Mouse (Mus musculus): ENCODE measurements at regions not wholly inside any gene's neighbourhood (a gene's known extent, or its start where the extent isn't known, plus 50 kb on each side); places are given as distances from the start of the nearest gene placed in this dataset.
"Not testable (repeated sequence)": the region's sequence is repeated elsewhere in the genome, so short reads cannot be mapped to it uniquely, and the experiment has no call there.

- in situ Hi-C loops (cut with MboI; ENCODE audit: low pct_unique_long_range_greater_than_20kb in 1 of 2, low sequenced_read_pairs in 2 of 2, unreplicated experiment in 1 of 2) = no loop called here
These were observed 700.5 kb upstream of the Intu start for GRCm38 (mm10) chr3:39830488-39831056.

- in situ Hi-C loops (cut with MboI; ENCODE audit: low pct_unique_long_range_greater_than_20kb in 1 of 2, low sequenced_read_pairs in 2 of 2, unreplicated experiment in 1 of 2) = no loop called here
These were observed 692.5 kb upstream of the Intu start for GRCm38 (mm10) chr3:39838377-39839145.

DNA sequence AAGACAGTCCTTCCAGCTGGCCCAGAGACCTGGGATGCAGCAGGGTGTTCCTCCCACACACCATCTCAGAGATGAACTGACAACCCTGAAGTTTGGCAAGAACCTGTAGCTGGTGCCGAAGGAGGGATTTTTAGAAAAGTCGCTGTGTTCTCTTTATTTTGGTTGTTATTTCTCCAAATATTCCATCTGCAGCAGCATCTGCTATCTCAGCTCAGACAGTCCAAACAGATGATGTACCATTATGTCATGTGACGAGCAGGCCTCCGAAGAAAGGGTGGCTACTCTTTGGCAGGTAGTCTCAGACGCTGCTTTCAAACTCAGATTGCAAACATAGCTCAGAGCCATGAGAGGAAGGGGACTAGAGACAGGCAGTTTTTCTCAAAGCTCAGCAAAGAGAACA, 690.1 kb upstream of the Intu start:
- in situ Hi-C loops (cut with MboI; ENCODE audit: low pct_unique_long_range_greater_than_20kb in 1 of 2, low sequenced_read_pairs in 2 of 2, unreplicated experiment in 1 of 2) = no loop called here

GRCm38 (mm10) chr3:39845123-39845522, 686.0 kb upstream of the Intu start:
- in situ Hi-C loops (cut with MboI; ENCODE audit: low pct_unique_long_range_greater_than_20kb in 1 of 2, low sequenced_read_pairs in 2 of 2, unreplicated experiment in 1 of 2) = no loop called here

GRCm38 (mm10) chr3:39848829-39849228, 682.3 kb upstream of the Intu start:
- in situ Hi-C loops (cut with MboI; ENCODE audit: low pct_unique_long_range_greater_than_20kb in 1 of 2, low sequenced_read_pairs in 2 of 2, unreplicated experiment in 1 of 2) = no loop called here

DNA sequence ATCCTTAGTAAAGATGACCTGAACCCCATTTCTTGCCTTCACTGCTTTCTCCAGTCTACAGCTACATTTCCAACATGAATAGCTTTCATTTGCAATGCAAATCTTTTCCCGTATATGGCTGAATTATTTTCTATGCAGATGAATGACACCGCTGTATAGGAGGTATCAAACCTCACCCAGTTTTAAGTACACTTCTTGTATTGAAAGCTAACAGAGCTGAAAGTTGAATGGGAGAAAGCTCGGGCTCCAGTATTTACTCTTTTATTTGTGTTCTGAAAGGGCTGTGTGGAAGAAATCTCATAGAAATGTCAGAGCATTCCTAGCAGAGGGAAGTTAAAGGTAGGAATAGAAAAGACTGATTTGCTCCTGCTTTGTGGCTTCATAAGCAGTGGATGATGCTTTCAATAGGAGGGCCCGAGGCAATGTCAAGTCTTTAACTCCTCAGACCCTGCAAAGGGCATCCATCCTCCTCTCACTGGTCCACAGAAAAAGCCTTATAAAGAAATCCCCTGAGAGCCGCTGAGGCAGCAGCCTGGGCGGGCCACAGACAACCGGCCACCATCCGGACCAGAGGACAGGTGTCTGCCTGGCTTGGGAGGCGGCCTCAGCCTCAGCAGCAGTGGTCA, 673.8 kb upstream of the Intu start:
- in situ Hi-C loops (cut with MboI; ENCODE audit: low pct_unique_long_range_greater_than_20kb in 1 of 2, low sequenced_read_pairs in 2 of 2, unreplicated experiment in 1 of 2) = no loop called here

DNA sequence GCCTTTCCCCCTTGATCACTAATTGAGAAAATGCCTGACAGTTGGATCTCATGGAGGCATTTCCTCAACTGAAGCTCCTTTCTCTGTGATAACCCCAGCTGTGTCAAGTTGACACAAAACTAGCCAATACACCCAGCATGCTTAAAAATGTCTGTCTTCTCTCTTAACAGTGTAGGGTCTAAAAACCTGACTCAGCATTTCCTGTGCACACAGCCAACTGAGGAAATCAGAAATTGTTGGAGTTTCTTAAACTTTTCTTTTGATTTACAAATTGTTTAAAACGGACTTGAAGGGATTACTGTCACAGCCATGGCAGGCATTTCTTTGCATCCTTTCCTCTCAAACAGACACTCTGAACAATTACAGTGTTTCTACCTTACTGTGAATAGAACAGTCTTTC, 655.0 kb upstream of the Intu start:
- in situ Hi-C loops (cut with MboI; ENCODE audit: low pct_unique_long_range_greater_than_20kb in 1 of 2, low sequenced_read_pairs in 2 of 2, unreplicated experiment in 1 of 2) = not testable (repeated sequence)

GRCm38 (mm10) chr3:39884370-39884769, 646.7 kb upstream of the Intu start:
- in situ Hi-C loops (cut with MboI; ENCODE audit: low pct_unique_long_range_greater_than_20kb in 1 of 2, low sequenced_read_pairs in 2 of 2, unreplicated experiment in 1 of 2) = no loop called here

DNA sequence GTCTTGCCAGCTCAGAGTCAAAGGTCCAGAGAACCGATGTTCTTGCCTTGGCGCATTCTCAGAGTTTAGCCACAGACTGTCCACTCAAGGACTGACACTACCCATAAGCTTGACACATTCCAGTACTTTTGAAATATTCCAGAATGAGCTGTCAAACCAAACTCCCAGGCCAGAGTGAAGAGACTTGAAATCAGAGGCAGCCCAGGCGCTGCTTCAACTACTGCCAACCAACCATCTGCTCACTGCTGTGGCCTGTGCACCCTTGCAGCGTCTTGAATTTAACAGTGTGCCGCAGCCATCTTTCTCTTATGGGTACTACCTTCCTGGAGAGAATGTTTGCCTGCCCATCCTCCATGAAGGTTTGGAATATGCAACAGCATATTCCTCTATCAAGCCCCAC, 642.7 kb upstream of the Intu start:
- in situ Hi-C loops (cut with MboI; ENCODE audit: low pct_unique_long_range_greater_than_20kb in 1 of 2, low sequenced_read_pairs in 2 of 2, unreplicated experiment in 1 of 2) = no loop called here

- in situ Hi-C loops (cut with MboI; ENCODE audit: low pct_unique_long_range_greater_than_20kb in 1 of 2, low sequenced_read_pairs in 2 of 2, unreplicated experiment in 1 of 2) = no loop called here
These were observed 641.9 kb upstream of the Intu start for GRCm38 (mm10) chr3:39889222-39889621.

GRCm38 (mm10) chr3:39898961-39899360, 632.1 kb upstream of the Intu start:
- in situ Hi-C loops (cut with MboI; ENCODE audit: low pct_unique_long_range_greater_than_20kb in 1 of 2, low sequenced_read_pairs in 2 of 2, unreplicated experiment in 1 of 2) = no loop called here

DNA sequence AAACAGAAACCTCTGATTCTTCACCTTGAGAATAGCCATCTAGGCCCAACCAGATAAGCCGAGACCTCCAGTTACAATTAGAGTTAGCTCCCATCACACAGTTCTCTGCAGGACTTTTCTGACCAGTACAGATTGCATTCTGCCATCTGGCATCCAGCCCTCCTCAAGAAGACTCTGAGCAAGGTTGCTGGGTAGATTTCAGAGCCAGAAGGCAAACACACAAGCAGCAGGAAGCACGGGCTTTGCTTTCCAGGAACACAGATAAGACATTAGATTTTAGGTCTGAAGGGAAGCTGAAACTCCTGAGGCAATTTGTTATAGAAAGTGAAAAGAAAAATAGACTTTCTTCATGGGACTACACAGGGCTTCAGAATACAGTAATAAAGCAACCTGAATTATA, 630.9 kb upstream of the Intu start:
- in situ Hi-C loops (cut with MboI; ENCODE audit: low pct_unique_long_range_greater_than_20kb in 1 of 2, low sequenced_read_pairs in 2 of 2, unreplicated experiment in 1 of 2) = no loop called here

DNA sequence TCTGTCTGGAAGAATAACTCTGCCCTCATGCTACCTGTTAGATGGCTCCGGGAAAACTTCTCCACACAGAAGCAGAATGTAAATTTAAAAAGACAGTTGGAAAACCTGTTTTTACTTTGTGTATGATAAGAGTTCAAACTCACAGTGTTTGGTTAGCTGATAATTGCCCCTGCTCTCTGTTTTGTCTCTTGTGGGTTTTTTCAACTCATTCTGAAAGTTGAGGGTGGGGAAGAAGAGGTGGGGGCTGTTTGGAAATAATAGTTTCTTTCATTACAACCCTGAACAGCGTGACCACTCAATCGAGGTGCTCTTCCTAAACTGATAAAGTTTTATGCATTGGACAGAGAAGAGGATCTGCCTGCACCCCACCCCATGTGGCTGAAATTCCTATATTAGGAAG, 626.7 kb upstream of the Intu start:
- in situ Hi-C loops (cut with MboI; ENCODE audit: low pct_unique_long_range_greater_than_20kb in 1 of 2, low sequenced_read_pairs in 2 of 2, unreplicated experiment in 1 of 2) = no loop called here

DNA sequence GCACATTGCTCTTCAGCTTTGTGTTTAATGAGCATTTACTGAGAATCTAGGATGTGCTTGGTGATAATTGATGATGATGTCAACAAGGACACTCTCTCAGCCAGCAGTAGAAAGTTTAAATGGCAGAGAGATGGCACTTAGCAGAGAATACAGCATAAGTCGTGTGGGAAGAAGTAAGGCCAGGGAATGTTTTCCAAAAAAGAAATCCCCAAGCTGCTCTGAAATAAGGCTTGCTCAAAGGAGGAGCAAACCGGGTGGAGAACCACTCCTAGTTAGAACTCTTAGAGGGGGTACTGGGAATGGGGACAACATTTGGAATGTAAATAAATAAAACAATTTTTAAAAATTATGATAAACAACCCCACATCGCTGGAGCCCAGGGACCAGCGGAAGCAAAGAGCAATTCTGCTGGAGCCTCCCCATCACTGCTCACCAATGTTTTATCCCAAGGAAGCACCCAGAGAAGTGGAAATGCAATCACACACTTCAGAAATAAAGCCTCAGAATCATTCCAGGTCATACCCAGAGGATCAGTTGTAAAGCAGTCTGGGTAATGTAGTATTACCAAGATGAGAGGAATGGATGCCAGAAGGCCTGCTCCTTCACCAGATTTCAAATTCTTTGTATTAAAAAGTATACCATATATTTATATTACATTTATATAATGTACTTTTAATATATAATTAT, 622.3 kb upstream of the Intu start:
- in situ Hi-C loops (cut with MboI; ENCODE audit: low pct_unique_long_range_greater_than_20kb in 1 of 2, low sequenced_read_pairs in 2 of 2, unreplicated experiment in 1 of 2) = no loop called here

DNA sequence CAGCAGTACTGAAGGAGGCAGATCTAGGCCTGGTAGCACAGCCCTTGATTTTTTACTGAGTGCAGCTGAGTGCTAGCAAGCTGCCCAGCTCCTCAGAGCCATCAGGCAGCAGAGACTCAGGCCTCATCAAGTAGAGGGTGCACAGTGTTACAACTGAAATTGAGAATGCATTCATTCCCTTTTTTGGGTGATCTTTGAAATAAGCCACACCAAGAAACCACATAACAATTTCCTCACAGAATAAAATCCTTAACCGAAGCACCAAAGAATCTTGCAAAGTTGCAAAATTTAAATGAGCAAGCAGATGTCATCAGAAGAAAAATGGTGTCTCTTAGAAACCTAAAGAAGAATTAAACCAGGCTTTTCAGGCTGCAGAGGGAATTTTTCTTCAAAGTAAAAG, 621.4 kb upstream of the Intu start:
- in situ Hi-C loops (cut with MboI; ENCODE audit: low pct_unique_long_range_greater_than_20kb in 1 of 2, low sequenced_read_pairs in 2 of 2, unreplicated experiment in 1 of 2) = no loop called here

GRCm38 (mm10) chr3:39918601-39919000, 612.5 kb upstream of the Intu start:
- in situ Hi-C loops (cut with MboI; ENCODE audit: low pct_unique_long_range_greater_than_20kb in 1 of 2, low sequenced_read_pairs in 2 of 2, unreplicated experiment in 1 of 2) = no loop called here

DNA sequence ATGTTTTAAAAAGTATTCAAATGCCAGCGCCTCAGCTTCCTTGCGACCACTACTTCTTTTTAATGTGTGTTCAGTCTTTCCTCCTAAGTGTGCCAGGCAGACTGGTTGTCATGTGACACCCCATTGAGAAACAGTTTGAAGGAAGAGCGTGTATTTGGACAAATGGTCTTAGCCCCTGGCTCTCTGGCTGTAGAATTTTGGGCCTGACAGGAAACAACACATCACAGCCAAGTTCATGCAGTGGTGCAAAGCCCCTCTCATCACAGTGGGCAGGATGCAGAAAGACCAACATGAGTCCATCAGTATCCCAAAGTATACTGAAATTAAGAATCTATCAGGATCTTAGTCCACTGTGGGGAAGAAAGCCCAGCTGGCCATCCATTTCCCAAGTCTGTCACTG, 605.6 kb upstream of the Intu start:
- in situ Hi-C loops (cut with MboI; ENCODE audit: low pct_unique_long_range_greater_than_20kb in 1 of 2, low sequenced_read_pairs in 2 of 2, unreplicated experiment in 1 of 2) = no loop called here

GRCm38 (mm10) chr3:39928421-39928820, 602.7 kb upstream of the Intu start:
- in situ Hi-C loops (cut with MboI; ENCODE audit: low pct_unique_long_range_greater_than_20kb in 1 of 2, low sequenced_read_pairs in 2 of 2, unreplicated experiment in 1 of 2) = no loop called here

DNA sequence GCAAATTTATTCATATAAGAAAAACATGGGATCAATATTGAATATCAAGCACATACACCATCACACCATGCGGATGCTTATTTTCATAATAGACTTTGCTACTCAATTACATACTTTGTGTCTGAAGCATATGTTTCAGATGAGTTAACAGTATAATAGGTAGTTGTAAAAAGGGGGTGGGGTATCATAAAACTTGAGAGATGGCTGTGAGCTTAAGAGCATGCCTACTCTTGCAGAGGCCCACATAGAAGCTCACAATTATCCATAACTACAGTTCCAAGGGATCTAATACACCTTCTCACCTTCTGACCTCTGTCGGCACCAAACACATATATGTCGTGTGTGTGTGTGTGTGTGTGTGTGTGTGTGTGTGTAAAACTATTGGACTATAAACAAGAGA, 597.7 kb upstream of the Intu start:
- in situ Hi-C loops (cut with MboI; ENCODE audit: low pct_unique_long_range_greater_than_20kb in 1 of 2, low sequenced_read_pairs in 2 of 2, unreplicated experiment in 1 of 2) = no loop called here
